Mouse (Mus musculus) olfactory bulb, adult 2 months (tissue): Measurements from ENCODE around the gene Golph3l.

ENCODE experiments used
- CTCF ChIP-seq: fragments of 200-500 bp; IDR thresholded peaks from 2 replicates; pipeline ENCODE4 v1.5.1; 2012; ENCODE audit warnings: low read depth, mild to moderate bottlenecking, low read length, moderate library complexity; ENCODE audit not compliant: insufficient read depth
- POLR2A ChIP-seq: fragments of 200-500 bp; IDR thresholded peaks from 2 replicates; pipeline ENCODE4 v1.6.1; 2012; ENCODE audit warnings: mild to moderate bottlenecking, low read depth, low read length, moderate library complexity; ENCODE audit not compliant: insufficient read depth

DNA sequence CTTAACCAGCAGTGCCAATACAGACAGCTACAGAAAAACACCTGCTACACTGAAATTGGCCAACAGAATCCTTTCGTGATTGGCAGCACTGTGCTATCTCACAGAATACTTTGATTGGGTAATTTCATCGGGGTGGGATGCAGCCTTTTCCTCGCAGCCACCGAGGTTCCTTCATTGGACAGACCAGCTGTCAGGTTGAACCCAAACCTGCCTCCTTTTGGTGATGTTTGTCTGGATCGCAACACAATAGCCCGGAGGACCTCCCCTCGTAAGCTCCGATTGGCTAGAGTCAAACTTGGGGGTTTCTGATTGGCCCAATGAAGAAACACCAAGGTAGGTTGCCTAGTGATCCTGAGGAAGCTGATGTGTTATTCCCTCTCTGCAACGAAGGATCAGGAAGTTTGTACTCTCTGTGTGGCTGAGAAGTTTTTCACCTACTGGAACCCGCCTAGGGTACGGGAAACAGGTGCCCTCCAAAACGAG lies at the start of gene Golph3l:
- TF ChIP-seq CTCF (no peak), POLR2A (no peak)
